Mouse (Mus musculus) intestine, embryonic 15.5 days (tissue): Measurements from ENCODE around the gene Zfp639. TPM values are rescaled to one million over a fixed set of nuclear protein-coding genes. Genes with fewer than 3 reads are reported as not detected.

Experiments used
- ATAC-seq: fragments of 200-750 bp; cut with Nextera tagmentation; 2 replicates; pipeline ENCODE4 v1.8.0; 2017; ENCODE audit warnings: moderate TSS enrichment, moderate library complexity
- H3K27ac ChIP-seq: fragments of 300-500 bp; sonication (generic); 2 replicates; pipeline ENCODE4 v1.5.1; 2015; ENCODE audit warnings: mild to moderate bottlenecking, inconsistent platforms
- H3K27me3 ChIP-seq: fragments of 300-500 bp; sonication (generic); replicated peaks from 2 replicates; pipeline ENCODE4 v1.6.1; 2015; ENCODE audit warnings: inconsistent platforms
- H3K36me3 ChIP-seq: fragments of 300-500 bp; sonication (generic); 2 replicates; pipeline ENCODE4 v1.6.1; 2015; ENCODE audit warnings: inconsistent platforms
- H3K4me1 ChIP-seq: fragments of 300-500 bp; sonication (generic); replicated peaks from 2 replicates; pipeline ENCODE4 v1.6.1; 2015; ENCODE audit warnings: inconsistent platforms
- H3K4me2 ChIP-seq: fragments of 300-500 bp; sonication (generic); replicated peaks from 2 replicates; pipeline ENCODE4 v1.6.1; 2015; ENCODE audit warnings: mild to moderate bottlenecking, inconsistent platforms
- H3K4me3 ChIP-seq: fragments of 300-500 bp; sonication (generic); replicated peaks from 2 replicates; pipeline ENCODE4 v1.5.1; 2015; ENCODE audit warnings: inconsistent platforms
- H3K9ac ChIP-seq: fragments of 300-500 bp; sonication (generic); 2 replicates; pipeline ENCODE4 v1.6.1; 2015; ENCODE audit warnings: inconsistent platforms
- H3K9me3 ChIP-seq: fragments of 300-500 bp; sonication (generic); 2 replicates; pipeline ENCODE4 v1.6.1; 2016; ENCODE audit warnings: inconsistent platforms
- WGBS: fragments of 180-500 bp; shearing (Covaris S2); methylation state at CpG from one replicate; pipeline ENCODE4 v1.1.7; 2015; 5-methylcytosine and 5-hydroxymethylcytosine counted together
- polyA plus RNA-seq: library from polyadenylated mRNA; unstranded; fragments of >200 nt; fragmentation: Nextera tagmentation; extraction: Ambion mirVana; gene quantifications from 2 replicates; pipeline ENCODE4 v1.2.1, GENCODE M21; 2015

The Zfp639 gene
- polyA plus RNA-seq = 28.2 and 32.9 TPM in 2 replicates

GRCm38 (mm10) chr3:32509496-32510374 lies at the start of gene Zfp639:
Zfp639 (plus strand) TSS chr3:32510259.
- ATAC-seq = no peak; the same call in 1 of the 2 replicates
- 8% methylated on average over 24 of the region's 24 CpGs for WGBS
- peak within 1 kb of the TSS; percentile 87 for H3K27ac ChIP-seq
- no peaks in the 10 kb centered on the region for H3K9me3 ChIP-seq
- H3K4me2 ChIP-seq = peak within 1 kb of the TSS; percentile 71
- no peaks in the 10 kb centered on the region for H3K36me3 ChIP-seq
- peak within 1 kb of the TSS; percentile 90 for H3K4me3 ChIP-seq
- no peaks in the 10 kb centered on the region for H3K27me3 ChIP-seq
- 0 out of 2 replicates have a peak, but pooled peaks cover 3% of the 10 kb centered on the region for H3K4me1 ChIP-seq
- peak within 1 kb of the TSS; percentile 96 for H3K9ac ChIP-seq

GRCm38 (mm10) chr3:32467321-32467720 lies 42.7 kb upstream of the Zfp639 start:
- Histone ChIP-seq H3K9ac (no peak overlapping the region), H3K27ac (no peak overlapping the region), H3K27me3 (no peaks in the 10 kb centered on the region), H3K4me2 (no peak overlapping the region), H3K36me3 (peaks cover 9% of the 10 kb centered on the region; the same call in 1 of the 2 replicates), H3K9me3 (no peaks in the 10 kb centered on the region), H3K4me1 (no peaks in the 10 kb centered on the region; the same call in 1 of the 2 replicates), H3K4me3 (no peak overlapping the region)
- ATAC-seq = no peak
- WGBS = 92% methylated on average over 4 of the region's 4 CpGs

- 0 out of 2 replicates have a peak, but pooled peaks cover under 1% of the 10 kb centered on the region for H3K36me3 ChIP-seq
- no peaks in the 10 kb centered on the region for H3K9me3 ChIP-seq
- H3K4me2 ChIP-seq = no peak overlapping the region
- ATAC-seq = no peak
- H3K9ac ChIP-seq = no peak overlapping the region
- 36% methylated on average over 4 of the region's 4 CpGs for WGBS
- H3K4me3 ChIP-seq = no peak overlapping the region
- no peak overlapping the region for H3K27ac ChIP-seq
- H3K4me1 ChIP-seq = no peaks in the 10 kb centered on the region; the same call in 1 of the 2 replicates
- H3K27me3 ChIP-seq = no peaks in the 10 kb centered on the region
These were observed 41.6 kb upstream of the Zfp639 start for GRCm38 (mm10) chr3:32468411-32468810.

GRCm38 (mm10) chr3:32470449-32470848 lies 39.6 kb upstream of the Zfp639 start:
- Histone ChIP-seq H3K27ac (no peak overlapping the region), H3K4me1 (no peaks in the 10 kb centered on the region; the same call in 1 of the 2 replicates), H3K36me3 (no peaks in the 10 kb centered on the region), H3K9ac (no peak overlapping the region), H3K9me3 (no peaks in the 10 kb centered on the region), H3K4me2 (no peak overlapping the region), H3K4me3 (no peak overlapping the region), H3K27me3 (no peaks in the 10 kb centered on the region)
- ATAC-seq = no peak
- WGBS = 75% methylated on average over 7 of the region's 7 CpGs

GRCm38 (mm10) chr3:32471098-32471497 lies 39.0 kb upstream of the Zfp639 start:
- H3K27ac ChIP-seq = no peak overlapping the region
- peak; percentile 64 for ATAC-seq
- no peaks in the 10 kb centered on the region for H3K27me3 ChIP-seq
- no peaks in the 10 kb centered on the region; the same call in 1 of the 2 replicates for H3K4me1 ChIP-seq
- H3K9ac ChIP-seq = no peak overlapping the region
- WGBS = 47% methylated on average over 6 of the region's 6 CpGs
- H3K9me3 ChIP-seq = no peaks in the 10 kb centered on the region
- no peaks in the 10 kb centered on the region for H3K36me3 ChIP-seq
- H3K4me3 ChIP-seq = no peak overlapping the region
- H3K4me2 ChIP-seq = no peak overlapping the region

GRCm38 (mm10) chr3:32472191-32472900 lies 37.7 kb upstream of the Zfp639 start:
- H3K9ac ChIP-seq = no peak overlapping the region
- no peak overlapping the region for H3K4me2 ChIP-seq
- WGBS = 60% methylated on average over 14 of the region's 14 CpGs
- no peaks in the 10 kb centered on the region for H3K9me3 ChIP-seq
- H3K27ac ChIP-seq = no peak overlapping the region
- no peaks in the 10 kb centered on the region; the same call in 1 of the 2 replicates for H3K4me1 ChIP-seq
- H3K27me3 ChIP-seq = no peaks in the 10 kb centered on the region
- no peak for ATAC-seq
- no peak overlapping the region for H3K4me3 ChIP-seq
- H3K36me3 ChIP-seq = no peaks in the 10 kb centered on the region

- H3K9ac ChIP-seq = no peak overlapping the region
- no peaks in the 10 kb centered on the region for H3K9me3 ChIP-seq
- H3K27ac ChIP-seq = no peak overlapping the region
- no peak overlapping the region for H3K4me3 ChIP-seq
- WGBS = 73% methylated on average over 10 of the region's 10 CpGs
- no peaks in the 10 kb centered on the region for H3K36me3 ChIP-seq
- ATAC-seq = no peak
- H3K4me2 ChIP-seq = no peak overlapping the region
- H3K4me1 ChIP-seq = no peaks in the 10 kb centered on the region; the same call in 1 of the 2 replicates
- H3K27me3 ChIP-seq = no peaks in the 10 kb centered on the region
These were observed 36.9 kb upstream of the Zfp639 start for GRCm38 (mm10) chr3:32473184-32473583.

- WGBS = 95% methylated on average over 7 of the region's 7 CpGs
- no peak overlapping the region for H3K4me2 ChIP-seq
- H3K9ac ChIP-seq = no peak overlapping the region
- H3K4me3 ChIP-seq = no peak overlapping the region
- no peaks in the 10 kb centered on the region for H3K36me3 ChIP-seq
- no peak for ATAC-seq
- H3K9me3 ChIP-seq = no peaks in the 10 kb centered on the region
- no peaks in the 10 kb centered on the region for H3K4me1 ChIP-seq
- H3K27ac ChIP-seq = no peak overlapping the region
- no peaks in the 10 kb centered on the region for H3K27me3 ChIP-seq
These were observed 30.1 kb upstream of the Zfp639 start for GRCm38 (mm10) chr3:32479961-32480360.

GRCm38 (mm10) chr3:32483035-32483434 lies 27.0 kb upstream of the Zfp639 start:
- H3K4me1 ChIP-seq = no peaks in the 10 kb centered on the region
- WGBS = 77% methylated on average over 3 of the region's 3 CpGs

GRCm38 (mm10) chr3:32486543-32486942 lies 23.5 kb upstream of the Zfp639 start:
- no peaks in the 10 kb centered on the region for H3K27me3 ChIP-seq
- WGBS = 80% methylated on average over 4 of the region's 4 CpGs
- no peaks in the 10 kb centered on the region for H3K9me3 ChIP-seq
- H3K27ac ChIP-seq = no peak overlapping the region
- H3K9ac ChIP-seq = no peak overlapping the region
- no peak overlapping the region for H3K4me3 ChIP-seq
- no peaks in the 10 kb centered on the region for H3K36me3 ChIP-seq
- no peak for ATAC-seq
- no peak overlapping the region for H3K4me2 ChIP-seq
- no peaks in the 10 kb centered on the region for H3K4me1 ChIP-seq

More at GRCm38 (mm10) chr3:32483035-32483434, 27.0 kb upstream of the Zfp639 start:
- ATAC-seq = no peak
- no peak overlapping the region for H3K4me3 ChIP-seq
- H3K9ac ChIP-seq = no peak overlapping the region
- H3K4me2 ChIP-seq = no peak overlapping the region
- no peaks in the 10 kb centered on the region for H3K36me3 ChIP-seq
- H3K27ac ChIP-seq = no peak overlapping the region
- H3K27me3 ChIP-seq = no peaks in the 10 kb centered on the region
- no peaks in the 10 kb centered on the region for H3K9me3 ChIP-seq

GRCm38 (mm10) chr3:32488172-32488571 lies 21.9 kb upstream of the Zfp639 start:
- Histone ChIP-seq H3K27ac (no peak overlapping the region), H3K9ac (no peak overlapping the region), H3K9me3 (no peaks in the 10 kb centered on the region), H3K27me3 (no peaks in the 10 kb centered on the region), H3K4me1 (no peaks in the 10 kb centered on the region), H3K4me2 (no peak overlapping the region), H3K4me3 (no peak overlapping the region), H3K36me3 (no peaks in the 10 kb centered on the region)
- ATAC-seq = no peak
- 82% methylated on average over 6 of the region's 6 CpGs for WGBS
